Mouse (Mus musculus): ENCODE measurements around the gene Cacnb4. TPM values are rescaled to one million over a fixed set of nuclear protein-coding genes. Genes with fewer than 3 reads are reported as not detected.

Cacnb4 gene
- total and polyA plus RNA-seq, 3 experiments: 0.16 to 0.61 (median 0.29) TPM

- Histone ChIP-seq H3K4me3 (no peak overlapping the region), H3K27me3 (ENCODE audit: control insufficient read depth, insufficient read depth, low read length) (no peaks in the 10 kb centered on the region), H3K79me2 (replicated peaks; ENCODE audit: control insufficient read depth, insufficient read depth, low read length) (no peaks in the 10 kb centered on the region), H3K9ac (ENCODE audit: low read depth, low read length) (no peak overlapping the region), H3K36me3 (ENCODE audit: control insufficient read depth, insufficient read depth, low read length) (no peaks in the 10 kb centered on the region), H3K4me1 (ENCODE audit: control insufficient read depth, insufficient read depth, low read length) (no peaks in the 10 kb centered on the region), H3K27ac (no peak overlapping the region)
- WGBS: 81% methylated on average over 5 of the region's 5 CpGs
- TF ChIP-seq EP300 (IDR thresholded peaks at IDR 0.05; ENCODE audit: insufficient read depth, low read depth, low read length) (no peak), CTCF (IDR thresholded peaks at IDR 0.05) (no peak), POLR2A (IDR thresholded peaks at IDR 0.05; ENCODE audit: insufficient read depth, low read depth, low read length) (no peak)
- intact Hi-C loops (cut with DNase I): no loop called here
- no peak for DNase-seq
Measured at GRCm38 (mm10) chr2:52607857-52608485, 68.7 kb downstream of the Cacnb4 start.

- 88% methylated on average over 4 of the region's 4 CpGs for WGBS
- Histone ChIP-seq H3K27me3 (ENCODE audit: control insufficient read depth, insufficient read depth, low read length) (no peaks in the 10 kb centered on the region), H3K27ac (no peak overlapping the region), H3K4me3 (no peak overlapping the region), H3K36me3 (ENCODE audit: control insufficient read depth, insufficient read depth, low read length) (no peaks in the 10 kb centered on the region), H3K9ac (ENCODE audit: low read depth, low read length) (no peak overlapping the region), H3K4me1 (ENCODE audit: control insufficient read depth, insufficient read depth, low read length) (no peaks in the 10 kb centered on the region), H3K79me2 (replicated peaks; ENCODE audit: control insufficient read depth, insufficient read depth, low read length) (no peaks in the 10 kb centered on the region)
- no peak for DNase-seq
- intact Hi-C loops (cut with DNase I): no loop called here
- TF ChIP-seq CTCF (IDR thresholded peaks at IDR 0.05) (no peak), POLR2A (IDR thresholded peaks at IDR 0.05; ENCODE audit: insufficient read depth, low read depth, low read length) (no peak), EP300 (IDR thresholded peaks at IDR 0.05; ENCODE audit: insufficient read depth, low read depth, low read length) (no peak)
Measured at GRCm38 (mm10) chr2:52606331-52606730, 70.3 kb downstream of the Cacnb4 start.

- Histone ChIP-seq H3K27ac (no peak overlapping the region), H3K79me2 (replicated peaks; ENCODE audit: control insufficient read depth, insufficient read depth, low read length) (no peaks in the 10 kb centered on the region), H3K36me3 (ENCODE audit: control insufficient read depth, insufficient read depth, low read length) (no peaks in the 10 kb centered on the region), H3K27me3 (ENCODE audit: control insufficient read depth, insufficient read depth, low read length) (no peaks in the 10 kb centered on the region), H3K9ac (ENCODE audit: low read depth, low read length) (no peak overlapping the region), H3K4me1 (ENCODE audit: control insufficient read depth, insufficient read depth, low read length) (no peaks in the 10 kb centered on the region), H3K4me3 (no peak overlapping the region)
- WGBS: 10% methylated on average over 4 of the region's 4 CpGs
- TF ChIP-seq EP300 (IDR thresholded peaks at IDR 0.05; ENCODE audit: insufficient read depth, low read depth, low read length): no peak
- peak; percentile 84 for TF ChIP-seq CTCF (IDR thresholded peaks at IDR 0.05)
- peak; percentile 56 to 73 for DNase-seq
- intact Hi-C loops (cut with DNase I): loop anchor here (1.0 to 2.0 kb wide), 2 partner anchors 303 to 343 kb away; no protein-coding TSS in a partner anchor
Measured at GRCm38 (mm10) chr2:52605321-52605720, 71.3 kb downstream of the Cacnb4 start.

GRCm38 (mm10) chr2:52604651-52605020 lies 72.0 kb downstream of the Cacnb4 start:
- no peaks in the 10 kb centered on the region for H3K4me1 ChIP-seq (ENCODE audit: control insufficient read depth, insufficient read depth, low read length)
- H3K9ac ChIP-seq (ENCODE audit: low read depth, low read length): no peak overlapping the region
- intact Hi-C loops (cut with DNase I): loop anchor here (1.0 to 2.0 kb wide), 2 partner anchors 302 to 342 kb away; no protein-coding TSS in a partner anchor
- no peak for DNase-seq
- no peak overlapping the region for H3K4me3 ChIP-seq
- WGBS: 88% methylated on average over 8 of the region's 8 CpGs
- TF ChIP-seq POLR2A (IDR thresholded peaks at IDR 0.05; ENCODE audit: insufficient read depth, low read depth, low read length) (no peak), CTCF (IDR thresholded peaks at IDR 0.05) (no peak), EP300 (IDR thresholded peaks at IDR 0.05; ENCODE audit: insufficient read depth, low read depth, low read length) (no peak)
- H3K79me2 ChIP-seq (replicated peaks; ENCODE audit: control insufficient read depth, insufficient read depth, low read length): no peaks in the 10 kb centered on the region
- no peak overlapping the region for H3K27ac ChIP-seq
- H3K36me3 ChIP-seq (ENCODE audit: control insufficient read depth, insufficient read depth, low read length): no peaks in the 10 kb centered on the region
- H3K27me3 ChIP-seq (ENCODE audit: control insufficient read depth, insufficient read depth, low read length): no peaks in the 10 kb centered on the region

GRCm38 (mm10) chr2:52603935-52604650 lies 72.5 kb downstream of the Cacnb4 start:
- 91% methylated on average over 11 of the region's 11 CpGs for WGBS
- no peak for DNase-seq
- Histone ChIP-seq H3K36me3 (ENCODE audit: control insufficient read depth, insufficient read depth, low read length) (no peaks in the 10 kb centered on the region), H3K9ac (ENCODE audit: low read depth, low read length) (no peak overlapping the region), H3K4me3 (no peak overlapping the region), H3K27me3 (ENCODE audit: control insufficient read depth, insufficient read depth, low read length) (no peaks in the 10 kb centered on the region), H3K79me2 (replicated peaks; ENCODE audit: control insufficient read depth, insufficient read depth, low read length) (no peaks in the 10 kb centered on the region), H3K4me1 (ENCODE audit: control insufficient read depth, insufficient read depth, low read length) (no peaks in the 10 kb centered on the region), H3K27ac (no peak overlapping the region)
- intact Hi-C loops (cut with DNase I): loop anchor here (2.0 kb wide), 1 partner anchor 301 kb away; no protein-coding TSS in a partner anchor
- no peak for TF ChIP-seq EP300 (IDR thresholded peaks at IDR 0.05; ENCODE audit: insufficient read depth, low read depth, low read length)
- no peak for TF ChIP-seq CTCF (IDR thresholded peaks at IDR 0.05)
- TF ChIP-seq POLR2A (IDR thresholded peaks at IDR 0.05; ENCODE audit: insufficient read depth, low read depth, low read length): no peak

GRCm38 (mm10) chr2:52603421-52603820 lies 73.2 kb downstream of the Cacnb4 start:
- no peaks in the 10 kb centered on the region for H3K79me2 ChIP-seq (replicated peaks; ENCODE audit: control insufficient read depth, insufficient read depth, low read length)
- TF ChIP-seq EP300 (IDR thresholded peaks at IDR 0.05; ENCODE audit: insufficient read depth, low read depth, low read length) (no peak), CTCF (IDR thresholded peaks at IDR 0.05) (no peak), POLR2A (IDR thresholded peaks at IDR 0.05; ENCODE audit: insufficient read depth, low read depth, low read length) (no peak)
- 29% methylated on average over 6 of the region's 6 CpGs for WGBS
- H3K27ac ChIP-seq: no peak overlapping the region
- H3K4me1 ChIP-seq (ENCODE audit: control insufficient read depth, insufficient read depth, low read length): no peaks in the 10 kb centered on the region
- H3K9ac ChIP-seq (ENCODE audit: low read depth, low read length): no peak overlapping the region
- no peaks in the 10 kb centered on the region for H3K27me3 ChIP-seq (ENCODE audit: control insufficient read depth, insufficient read depth, low read length)
- peak in 1 of 2 experiments; percentile 14 for DNase-seq
- no peak overlapping the region for H3K4me3 ChIP-seq
- H3K36me3 ChIP-seq (ENCODE audit: control insufficient read depth, insufficient read depth, low read length): no peaks in the 10 kb centered on the region
- intact Hi-C loops (cut with DNase I): no loop called here

All from heart, adult 2 months (tissue).